ENCODE assay signal across 30 mouse cellular contexts in the genomic region with DNA sequence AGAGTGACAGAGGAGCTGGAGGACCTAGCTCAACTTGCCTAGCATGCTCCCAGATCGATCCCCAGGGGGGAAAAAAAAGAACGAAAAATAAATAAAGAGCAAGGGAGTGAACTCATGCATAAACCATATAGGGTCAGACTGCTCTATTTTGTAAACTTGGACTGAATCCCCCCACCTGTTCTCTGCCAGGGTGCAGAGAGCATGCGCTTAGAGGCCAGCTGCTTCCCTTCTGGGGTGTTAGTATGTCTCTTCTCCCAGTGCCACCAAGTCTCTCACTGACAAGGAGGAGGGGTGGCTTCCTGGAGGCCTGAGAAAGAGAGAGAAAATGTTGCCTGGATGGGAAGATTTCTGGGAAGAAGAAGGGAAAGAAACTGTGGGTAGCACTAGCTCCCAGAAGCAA.
DNase-seq lines count a peak whose midpoint lies in the region; ATAC-seq lines count a peak whose summit lies in the region.
"Had no signal": no experiment of that assay in that cellular context is flagged by ENCODE, and none has a peak within 500 bp of the region (broad histone marks: within the 10 kb centered on the region; RNA-seq: fewer than 3 reads in every experiment).

No protein-coding gene starts in this region.

- peaks cover 8% of the 10 kb centered on the region for H3K4me1 ChIP-seq in embryonic facial prominence, embryonic 14.5 days (ENCODE audit: control insufficient read depth, insufficient read depth, low read length)
- peaks cover 26% of the 10 kb centered on the region for H3K4me1 ChIP-seq in embryonic facial prominence, embryonic 10.5 days
- H3K4me1 ChIP-seq in kidney, embryonic 14.5 days (ENCODE audit: control insufficient read depth, insufficient read depth, low read length): peaks cover 23% of the 10 kb centered on the region
- peaks cover 46% of the 10 kb centered on the region for H3K4me1 ChIP-seq in lung, embryonic 15.5 days
- H3K4me1 ChIP-seq: liver, embryonic 15.5 days had no signal

- H3K9me3 ChIP-seq in embryonic facial prominence, embryonic 14.5 days (ENCODE audit: control insufficient read depth, low read length): no peaks in the 10 kb centered on the region
- H3K9me3 ChIP-seq in embryonic facial prominence, embryonic 10.5 days: no peaks in the 10 kb centered on the region
- no peaks in the 10 kb centered on the region for H3K9me3 ChIP-seq in kidney, embryonic 14.5 days (ENCODE audit: control insufficient read depth, low read length)
- no peaks in the 10 kb centered on the region for H3K9me3 ChIP-seq in lung, embryonic 15.5 days
- H3K9me3 ChIP-seq: embryonic facial prominence, embryonic 13.5 days; limb, embryonic 12.5 days; liver, embryonic 15.5 days; midbrain, embryonic 13.5 days had no signal

- H3K4me3 ChIP-seq in embryonic facial prominence, embryonic 14.5 days (ENCODE audit: low read depth, low read length): no peak overlapping the region
- H3K4me3 ChIP-seq in embryonic facial prominence, embryonic 10.5 days: no peak overlapping the region
- no peak overlapping the region for H3K4me3 ChIP-seq in kidney, embryonic 14.5 days (ENCODE audit: low read length)
- no peak overlapping the region for H3K4me3 ChIP-seq in lung, embryonic 15.5 days
- H3K4me3 ChIP-seq: embryonic facial prominence, embryonic 13.5 days; erythroblast, embryonic 14.5 days; layer of hippocampus, adult 2 months; left cerebral cortex, adult 2 months; limb, embryonic 12.5 days; liver, embryonic 15.5 days; midbrain, embryonic 13.5 days had no signal

- 61% methylated on average over 3 of the region's 3 CpGs for WGBS in embryonic facial prominence, embryonic 14.5 days
- WGBS in embryonic facial prominence, embryonic 10.5 days: 80% methylated on average over 3 of the region's 3 CpGs
- 40% methylated on average over 3 of the region's 3 CpGs for WGBS in kidney, embryonic 14.5 days
- WGBS in lung, embryonic 15.5 days: 48% methylated on average over 3 of the region's 3 CpGs

- H3K4me2 ChIP-seq in embryonic facial prominence, embryonic 14.5 days (ENCODE audit: low read depth, low read length): no peak overlapping the region
- no peak overlapping the region for H3K4me2 ChIP-seq in kidney, embryonic 14.5 days (replicated peaks; ENCODE audit: low read depth, low read length)
- no peak overlapping the region for H3K4me2 ChIP-seq in lung, embryonic 15.5 days
- H3K4me2 ChIP-seq: embryonic facial prominence, embryonic 13.5 days; heart, embryonic 11.5 days; hindbrain, embryonic 14.5 days; limb, embryonic 12.5 days; liver, embryonic 15.5 days; midbrain, embryonic 13.5 days had no signal

- no peak overlapping the region for H3K27ac ChIP-seq in embryonic facial prominence, embryonic 14.5 days (replicated peaks; ENCODE audit: low read depth, low read length)
- H3K27ac ChIP-seq in embryonic facial prominence, embryonic 10.5 days (replicated peaks): no peak overlapping the region; the same call in 1 of the 2 replicates
- H3K27ac ChIP-seq in kidney, embryonic 14.5 days (ENCODE audit: low read depth, low read length): peak overlapping the region; percentile 66
- H3K27ac ChIP-seq in lung, embryonic 15.5 days: 0 out of 2 replicates have a peak overlapping the region, but pooled peaks have one; percentile 10
- H3K27ac ChIP-seq: embryonic facial prominence, embryonic 13.5 days; hindbrain, embryonic 14.5 days; layer of hippocampus, adult 2 months; left cerebral cortex, adult 2 months; limb, embryonic 12.5 days; liver, embryonic 15.5 days; macrophage; midbrain, embryonic 13.5 days had no signal

- H3K27me3 ChIP-seq in embryonic facial prominence, embryonic 14.5 days (replicated peaks; ENCODE audit: control insufficient read depth, insufficient read depth, low read length): no peaks in the 10 kb centered on the region
- no peaks in the 10 kb centered on the region for H3K27me3 ChIP-seq in embryonic facial prominence, embryonic 10.5 days (replicated peaks; ENCODE audit: low read depth, poor library complexity, severe bottlenecking)
- no peaks in the 10 kb centered on the region for H3K27me3 ChIP-seq in kidney, embryonic 14.5 days (ENCODE audit: control insufficient read depth, insufficient read depth, low read length)
- no peaks in the 10 kb centered on the region for H3K27me3 ChIP-seq in lung, embryonic 15.5 days
- H3K27me3 ChIP-seq: CH12.LX; embryonic facial prominence, embryonic 13.5 days; limb, embryonic 12.5 days; liver, embryonic 15.5 days; midbrain, embryonic 13.5 days had no signal

- peak; percentile 30 for DNase-seq in embryonic facial prominence, embryonic 14.5 days (ENCODE audit: low spot score)
- no peak for DNase-seq in embryonic facial prominence, embryonic 10.5 days (ENCODE audit: low spot score)
- DNase-seq in kidney, postnatal 36 days: no peak
- no peak for DNase-seq in lung, postnatal 14 days
- DNase-seq in thymus, postnatal 10 days (ENCODE audit: low spot score in 2 of 2): no peak
- DNase-seq in cerebellum, adult 9-10 months: no peak
- DNase-seq: adrenal gland, adult 2 months; adrenal gland, postnatal 36 days; cerebellum, adult 8-10 months; embryo, embryonic 11 days; gastrocnemius, postnatal 14 days; heart, adult 11 months; heart, postnatal 36 days; kidney, postnatal 25 days; thymus, postnatal 25 days had no signal

- H3K9ac ChIP-seq in embryonic facial prominence, embryonic 14.5 days (ENCODE audit: low read depth, low read length): no peak overlapping the region
- H3K9ac ChIP-seq in kidney, embryonic 14.5 days (ENCODE audit: low read depth, low read length): no peak overlapping the region
- no peak overlapping the region for H3K9ac ChIP-seq in lung, embryonic 15.5 days
- H3K9ac ChIP-seq: embryonic facial prominence, embryonic 13.5 days; hindbrain, embryonic 14.5 days; limb, embryonic 12.5 days; liver, embryonic 15.5 days; midbrain, embryonic 13.5 days had no signal

- H3K36me3 ChIP-seq in embryonic facial prominence, embryonic 14.5 days (ENCODE audit: control insufficient read depth, insufficient read depth, low read length): no peaks in the 10 kb centered on the region
- H3K36me3 ChIP-seq in embryonic facial prominence, embryonic 10.5 days (replicated peaks): no peaks in the 10 kb centered on the region
- H3K36me3 ChIP-seq in kidney, embryonic 14.5 days (ENCODE audit: control insufficient read depth, insufficient read depth, low read length): no peaks in the 10 kb centered on the region
- H3K36me3 ChIP-seq in lung, embryonic 15.5 days: no peaks in the 10 kb centered on the region
- H3K36me3 ChIP-seq: embryonic facial prominence, embryonic 13.5 days; limb, embryonic 12.5 days; liver, embryonic 15.5 days; midbrain, embryonic 13.5 days had no signal

- no peak for ATAC-seq in embryonic facial prominence, embryonic 14.5 days (ENCODE audit: low read depth)
- ATAC-seq in kidney, embryonic 14.5 days (ENCODE audit: low FRiP score, low TSS enrichment): no peak
- no peak for ATAC-seq in lung, embryonic 15.5 days (ENCODE audit: borderline replicate concordance, extremely low read depth, low FRiP score, low TSS enrichment)
- ATAC-seq: activated CD4-positive, CD25-positive, alpha-beta regulatory T cell, adult 4 months; intestine, postnatal 0 days; midbrain, embryonic 13.5 days had no signal

Comparison
In these comparisons a context has a peak if more than half of its experiments do, and no peak if none do; other contexts are left out.
1. H3K27ac ChIP-seq: peak in kidney, embryonic 14.5 days (single experiment) and lung, embryonic 15.5 days (single experiment); none in embryonic facial prominence, embryonic 14.5 days (single experiment) and embryonic facial prominence, embryonic 10.5 days (single experiment).